Mouse (Mus musculus): ENCODE data around the gene Aamdc.

Aamdc gene

DNA sequence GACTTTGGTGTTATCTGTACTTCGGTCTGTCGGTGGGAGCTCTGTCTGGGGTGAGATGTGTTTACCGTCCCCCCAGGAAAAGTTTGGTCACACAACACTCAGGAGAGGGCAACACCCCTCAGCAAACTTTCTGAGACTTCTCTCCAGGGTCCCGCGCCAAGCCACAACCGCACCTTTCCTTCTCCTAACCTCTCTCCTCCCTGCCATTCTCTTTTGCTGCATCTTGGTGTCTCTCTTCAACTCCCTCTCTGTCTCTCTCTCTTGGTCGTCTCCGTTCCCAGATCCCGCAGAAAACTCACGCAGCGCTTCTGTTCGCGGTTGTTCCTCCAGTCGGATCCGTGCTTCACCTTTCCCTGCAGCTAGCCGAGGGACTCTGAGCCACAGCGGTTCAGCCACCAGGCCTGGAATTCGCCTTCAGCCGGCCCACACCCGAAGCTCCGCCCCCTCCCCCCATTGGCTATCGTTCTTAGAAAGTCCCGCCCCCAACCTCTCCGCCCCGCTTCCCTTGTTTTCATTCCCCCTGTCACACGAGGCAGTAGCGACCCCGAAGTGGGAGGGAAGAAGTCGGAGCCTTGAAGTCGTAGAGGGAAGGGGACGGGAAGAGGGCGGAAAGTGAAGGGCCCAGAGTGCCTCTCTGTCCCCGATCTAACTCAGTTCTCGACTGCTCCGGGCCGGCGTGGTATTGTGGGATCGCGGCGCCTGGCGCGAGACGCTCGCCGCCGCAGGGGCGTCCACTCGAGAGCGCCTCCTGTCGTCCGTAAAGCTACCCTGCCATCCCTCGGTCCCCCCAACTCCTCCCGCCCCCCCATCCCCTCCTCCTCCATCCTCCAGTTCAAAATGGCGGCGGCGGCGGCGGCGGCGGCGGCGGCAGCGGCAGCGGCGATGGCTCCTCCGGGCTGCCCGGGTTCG is at the start of gene Aamdc, which contains the start of gene Rsf1:
TSS of gene Aamdc (minus strand) at position 431 of the 909 bp plus-strand sequence.
TSS of gene Rsf1 (plus strand) at position 823 of the 909 bp plus-strand sequence.
- peak; percentile 92 for DNase-seq (ENCODE audit: low spot score)

GRCm38 (mm10) chr7:97623402-97623801 is 44.1 kb upstream of the Aamdc start:
- no peak for DNase-seq (ENCODE audit: low spot score)

DNA sequence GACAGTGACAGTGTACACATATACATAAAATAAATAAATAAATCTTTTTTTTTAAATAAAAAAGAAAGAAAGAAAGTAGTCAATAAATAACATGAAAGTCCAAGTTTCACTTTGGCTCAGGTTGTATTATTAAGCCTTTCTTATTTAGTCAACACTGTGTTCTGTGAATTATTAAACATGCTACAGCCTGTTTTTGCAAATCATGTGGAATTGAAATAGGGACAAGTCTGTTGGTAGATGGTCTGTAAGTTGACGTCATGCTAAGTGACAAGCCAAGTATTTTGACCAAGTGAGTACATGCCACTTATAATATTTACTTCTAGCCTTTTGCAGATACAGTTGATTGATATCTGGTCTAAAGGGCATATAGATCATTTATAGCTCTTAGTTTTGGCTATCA is 43.4 kb upstream of the Aamdc start:
- DNase-seq (ENCODE audit: low spot score), result no peak

DNA sequence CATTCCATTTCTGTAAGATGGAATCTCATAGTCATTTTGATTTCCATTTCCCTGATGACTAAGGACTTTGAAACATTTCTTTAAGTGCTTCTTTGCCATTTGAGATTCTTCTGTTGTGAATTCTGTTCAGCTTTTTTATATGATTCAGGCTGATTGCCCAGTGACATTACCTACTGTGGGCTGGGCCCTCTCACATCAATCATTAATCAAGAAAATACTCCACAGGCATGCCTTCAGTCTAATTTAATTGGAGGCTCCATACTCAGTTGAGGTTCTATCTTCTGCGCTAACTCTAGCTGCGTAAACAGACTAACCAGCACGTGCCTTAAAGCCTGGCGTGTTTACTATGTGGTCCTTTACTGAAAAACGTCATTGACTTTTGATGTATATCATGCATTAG is 42.0 kb upstream of the Aamdc start:
- no peak for DNase-seq (ENCODE audit: low spot score)

GRCm38 (mm10) chr7:97598548-97598947 is 19.3 kb upstream of the Aamdc start:
- DNase-seq (ENCODE audit: low spot score), result no peak

GRCm38 (mm10) chr7:97593535-97593934 is 14.2 kb upstream of the Aamdc start:
- no peak for DNase-seq (ENCODE audit: low spot score)

DNA sequence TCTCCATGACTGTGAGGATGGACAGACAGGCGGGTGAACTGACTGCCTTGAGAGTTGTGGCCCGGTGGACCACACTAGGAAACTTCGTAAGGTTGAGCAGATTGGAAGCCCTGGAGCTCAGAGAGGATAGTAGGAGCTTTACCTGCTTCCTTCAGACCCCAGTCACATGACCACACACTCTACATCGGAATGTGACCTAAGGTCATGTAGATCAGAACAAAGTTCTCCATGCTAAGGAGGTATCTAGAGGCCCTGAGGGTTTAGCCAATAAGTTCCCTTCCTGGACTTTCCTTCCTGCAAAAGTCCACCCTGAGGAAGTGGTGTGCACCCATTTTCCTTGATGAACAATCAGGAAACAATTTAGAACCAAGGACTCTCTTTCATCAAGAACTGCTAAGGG is 13.1 kb upstream of the Aamdc start:
- DNase-seq (ENCODE audit: low spot score), result no peak

DNA sequence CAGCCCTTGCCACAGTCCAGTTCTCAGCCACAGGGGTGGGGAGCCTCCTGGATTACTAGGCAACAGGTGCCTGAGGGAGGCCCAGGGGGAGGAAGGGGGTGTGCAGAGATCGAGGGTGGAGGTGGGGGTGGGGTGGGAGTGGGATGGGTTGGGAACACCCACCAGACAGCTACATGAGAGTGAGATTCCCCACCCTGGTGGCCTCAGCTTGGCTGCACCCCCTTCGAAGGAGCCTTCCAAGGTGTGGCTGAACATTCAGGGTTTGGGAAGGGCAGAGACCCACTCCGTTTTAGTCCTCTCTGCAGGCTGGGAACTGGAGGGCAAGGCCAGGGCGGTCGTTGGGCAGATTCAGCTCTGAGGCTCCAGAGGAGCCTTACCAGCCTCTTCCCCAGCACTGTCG is 12.0 kb upstream of the Aamdc start:
- no peak for DNase-seq (ENCODE audit: low spot score)

DNA sequence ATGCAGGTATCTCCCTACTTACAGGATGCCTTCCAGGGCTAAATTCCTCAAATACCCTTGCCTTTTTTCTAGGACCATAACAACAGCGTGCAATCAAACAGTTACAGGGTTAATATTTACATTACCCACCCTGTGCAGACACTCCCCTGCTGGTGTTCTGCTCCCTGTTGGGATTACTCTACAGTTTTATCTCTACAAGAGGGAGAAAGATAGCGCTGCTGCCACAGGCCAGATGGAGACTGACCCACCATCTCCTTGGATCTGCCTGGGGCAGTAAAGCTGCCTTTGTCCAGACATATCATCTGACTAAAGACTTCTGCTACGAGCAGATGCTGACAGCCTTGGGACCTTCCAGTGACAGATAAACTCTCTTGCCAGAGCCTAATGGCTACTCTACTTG is 11.2 kb upstream of the Aamdc start:
- no peak for DNase-seq (ENCODE audit: low spot score)

GRCm38 (mm10) chr7:97588506-97588905 is 9.2 kb upstream of the Aamdc start:
- no peak for DNase-seq (ENCODE audit: low spot score)

- DNase-seq (ENCODE audit: low spot score), result peak; percentile 71
Observed at GRCm38 (mm10) chr7:97580843-97581214, 1.5 kb upstream of the Aamdc start.

DNA sequence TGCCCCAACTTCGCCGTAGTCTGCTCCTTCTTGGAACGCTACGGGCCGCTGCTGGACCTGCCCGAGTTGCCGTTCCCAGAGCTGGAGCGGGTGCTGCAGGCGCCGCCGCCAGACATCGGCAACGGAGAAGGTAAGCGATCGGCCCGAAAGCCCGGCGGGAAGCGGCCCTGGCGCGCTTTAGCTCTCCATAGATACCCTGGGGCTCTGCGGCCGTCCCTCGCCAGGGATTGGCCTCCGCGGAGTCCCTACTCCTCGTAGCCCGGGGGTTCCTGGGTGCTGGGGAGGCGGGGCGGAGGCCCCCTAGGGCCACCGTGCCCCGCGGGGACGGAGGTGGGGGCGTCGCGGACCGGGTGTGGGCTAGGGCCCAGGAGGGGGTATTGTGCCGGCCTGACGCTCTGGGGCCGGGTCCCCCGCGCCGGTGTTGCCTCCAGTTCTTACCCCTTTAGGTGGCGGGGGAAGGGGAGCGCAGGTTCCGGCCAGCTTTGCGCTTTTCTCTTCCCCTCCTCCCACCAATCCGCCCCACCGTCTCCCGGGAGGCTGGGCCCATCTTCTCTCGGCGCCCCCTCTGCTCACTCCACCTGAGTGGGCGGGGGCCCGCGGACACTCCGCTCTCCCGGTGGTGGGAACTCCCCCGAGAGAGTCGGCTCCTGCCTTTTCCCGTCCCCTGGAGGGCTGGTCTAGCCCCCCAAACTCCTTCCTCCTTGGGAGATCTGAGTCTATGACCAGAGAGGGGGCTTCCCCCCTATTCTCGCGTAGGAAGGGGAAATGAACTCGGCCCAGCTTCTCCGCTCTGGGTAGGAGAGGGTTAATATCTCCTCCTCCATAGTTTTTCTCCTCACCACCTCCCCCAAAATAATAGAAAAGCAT is 912 bp upstream of the Aamdc start:
- DNase-seq (ENCODE audit: low spot score), result peak; percentile 31

DNA sequence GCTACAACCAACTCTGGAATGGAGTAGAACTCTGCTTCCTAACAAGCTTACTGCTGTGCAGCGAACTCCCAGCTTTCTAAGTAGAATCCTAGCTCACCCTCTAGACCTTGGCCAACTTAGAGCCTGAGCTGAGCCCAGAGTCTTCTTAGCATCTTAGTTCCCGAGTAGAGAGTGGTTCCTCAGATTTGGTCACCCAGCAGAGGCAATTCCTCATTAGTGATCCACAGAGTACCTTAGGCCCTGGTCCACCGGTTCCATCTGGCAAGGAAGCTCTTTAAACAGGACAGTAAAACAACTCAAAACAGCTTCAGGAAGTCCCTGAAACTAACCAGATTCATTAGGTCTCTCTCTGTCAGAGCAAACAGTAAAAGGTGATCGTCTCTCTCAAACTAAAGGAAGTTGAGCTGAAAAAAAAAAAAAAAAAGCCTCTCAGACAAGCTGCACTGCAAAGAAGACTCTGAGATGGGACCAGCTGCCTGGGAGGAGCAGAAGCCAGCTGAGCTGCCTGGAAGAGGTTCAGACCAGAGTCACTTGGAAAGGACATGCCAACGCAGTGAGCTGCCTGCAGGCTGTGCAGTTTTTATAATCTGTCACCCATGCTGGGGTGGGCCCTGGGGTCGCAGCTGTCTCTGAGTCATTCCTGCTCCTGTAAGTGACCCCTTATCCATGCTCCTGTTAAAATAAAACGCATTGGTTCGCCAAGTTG is 783 bp downstream of the Aamdc start:
- peak; percentile 21 for DNase-seq (ENCODE audit: low spot score)

GRCm38 (mm10) chr7:97570389-97570788 is 8.9 kb downstream of the Aamdc start:
- no peak for DNase-seq (ENCODE audit: low spot score)

DNA sequence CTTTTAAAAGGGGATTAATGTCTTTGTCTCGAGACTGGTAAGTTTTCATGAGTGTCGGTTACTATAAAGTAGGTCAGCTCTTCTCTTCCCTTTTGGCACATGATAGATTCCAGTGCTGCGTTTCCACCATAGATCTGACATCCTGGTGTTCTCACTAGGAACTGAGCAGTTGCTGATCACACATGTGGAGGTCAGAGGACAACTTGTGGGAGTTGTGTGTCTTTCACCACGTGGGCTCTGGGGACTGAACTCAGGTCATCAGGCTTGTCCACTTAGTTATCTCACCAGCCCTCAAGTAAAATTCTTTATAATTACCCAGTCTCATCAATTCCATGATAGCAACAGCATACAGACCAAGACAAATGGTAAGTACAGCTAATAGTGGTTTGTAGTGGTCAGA is 9.9 kb downstream of the Aamdc start:
- no peak for DNase-seq (ENCODE audit: low spot score)

- no peak for DNase-seq (ENCODE audit: low spot score)
Observed at GRCm38 (mm10) chr7:97563576-97563975, 15.7 kb downstream of the Aamdc start.

GRCm38 (mm10) chr7:97550673-97551072 is 28.6 kb downstream of the Aamdc start:
- no peak for DNase-seq (ENCODE audit: low spot score)

- no peak for DNase-seq (ENCODE audit: low spot score)
Observed at GRCm38 (mm10) chr7:97549301-97549700, 30.0 kb downstream of the Aamdc start.

GRCm38 (mm10) chr7:97546462-97546861 is 32.8 kb downstream of the Aamdc start:
- no peak for DNase-seq (ENCODE audit: low spot score)

GRCm38 (mm10) chr7:97536571-97536970 is 42.7 kb downstream of the Aamdc start:
- no peak for DNase-seq (ENCODE audit: low spot score)

GRCm38 (mm10) chr7:97535531-97535930 is 43.8 kb downstream of the Aamdc start:
- DNase-seq (ENCODE audit: low spot score), result no peak

DNA sequence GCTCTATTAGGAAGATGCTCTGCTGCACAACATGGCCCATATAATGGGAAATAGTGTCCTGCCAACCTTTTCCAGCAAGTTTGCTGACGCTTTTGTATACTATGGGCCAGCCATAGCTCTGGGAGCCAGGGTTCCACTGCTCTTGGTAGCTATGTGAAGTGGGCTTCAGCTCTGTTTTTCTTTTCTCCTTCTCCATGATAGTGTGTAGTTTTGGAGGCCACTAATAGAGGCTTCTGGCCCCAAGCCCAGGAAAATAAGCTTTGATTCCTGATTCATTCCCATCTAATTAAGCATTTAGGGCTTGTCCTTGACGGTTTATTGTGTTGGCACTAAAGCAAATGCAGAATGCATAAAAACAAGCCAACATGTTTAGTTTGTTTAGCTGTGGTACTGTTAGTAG is 59.4 kb downstream of the Aamdc start:
- no peak for DNase-seq (ENCODE audit: low spot score)

Data from left cerebral cortex, adult 11 months (tissue).